Mouse (Mus musculus) liver, postnatal 0 days (tissue): ENCODE data around the gene Dicer1.

Source experiments
- CTCF ChIP-seq: sonication (generic); IDR thresholded peaks from 2 replicates; pipeline ENCODE4 v1.5.1; 2016; ENCODE audit warnings: antibody characterized with exemption, low read depth
- EP300 ChIP-seq: IDR thresholded peaks from 2 replicates; pipeline ENCODE4 v1.6.1; 2016; ENCODE audit warnings: antibody characterized with exemption, low read depth, mild to moderate bottlenecking

DNA sequence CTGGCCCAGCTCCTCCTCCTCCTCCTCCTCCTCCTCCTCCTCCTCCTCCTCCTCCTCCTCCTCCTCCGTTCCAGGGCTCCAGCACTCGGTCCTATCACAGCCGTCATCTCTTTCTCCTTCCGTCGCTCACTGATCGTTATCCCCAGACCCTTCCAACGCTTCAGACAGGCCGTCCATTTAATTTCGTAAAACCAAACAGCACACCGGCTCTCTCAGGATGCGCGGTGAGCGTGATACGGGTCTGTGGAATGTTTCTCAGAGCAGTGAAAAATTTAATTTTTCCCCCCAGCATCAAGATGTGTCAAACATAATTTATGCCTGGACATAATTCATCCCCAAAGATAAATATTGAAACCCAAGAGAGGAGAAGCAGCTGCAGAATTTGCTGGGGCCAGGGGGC, 73.3 kb downstream of the Dicer1 start:
- TF ChIP-seq CTCF: no peak
- TF ChIP-seq EP300: no peak
